Mouse (Mus musculus) bone marrow macrophage, adult 2 months (primary cell): ENCODE data around the gene Pou3f1.

Experiments
- CTCF ChIP-seq: IDR thresholded peaks from 2 replicates; pipeline ENCODE4 v1.5.1; 2012; ENCODE audit warnings: low read depth, mild to moderate bottlenecking, low read length, moderate library complexity
- POLR2A ChIP-seq: IDR thresholded peaks from 2 replicates; pipeline ENCODE4 v1.6.1; 2012; ENCODE audit warnings: mild to moderate bottlenecking, low read depth, low read length, borderline replicate concordance

DNA sequence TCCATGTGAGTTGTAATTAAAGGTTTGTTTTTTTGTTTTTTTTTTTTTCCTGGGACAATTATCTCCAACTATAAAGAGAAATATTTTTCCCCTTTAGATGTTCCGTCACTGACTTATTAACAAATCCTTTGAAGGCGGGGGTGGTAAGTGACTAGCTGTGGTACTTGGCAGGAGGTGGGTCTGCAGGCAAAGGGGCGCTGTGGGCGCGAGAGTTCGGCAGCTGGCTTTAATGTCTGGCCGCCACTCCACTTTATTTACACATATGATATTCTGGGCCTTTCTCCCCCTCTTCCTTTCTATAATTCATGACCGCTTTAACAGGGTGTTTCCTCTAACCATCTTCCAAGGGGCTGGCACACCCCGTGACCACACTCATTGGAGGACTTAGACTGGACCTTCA lies 40.6 kb upstream of the Pou3f1 start:
- no peak for TF ChIP-seq CTCF
- TF ChIP-seq POLR2A: no peak
